Mouse (Mus musculus): ENCODE results near the gene Tmem255b. TPM values are rescaled to one million over a fixed set of nuclear protein-coding genes. Genes with fewer than 3 reads are reported as not detected.

Gene Tmem255b
- total RNA-seq, 2 experiments from 2014 or later = not detected

GRCm38 (mm10) chr8:13489986-13490910 lies 55.3 kb downstream of the Tmem255b start:
- ATAC-seq (replicated peaks; ENCODE audit: poor library complexity, severe bottlenecking) = no peak

DNA sequence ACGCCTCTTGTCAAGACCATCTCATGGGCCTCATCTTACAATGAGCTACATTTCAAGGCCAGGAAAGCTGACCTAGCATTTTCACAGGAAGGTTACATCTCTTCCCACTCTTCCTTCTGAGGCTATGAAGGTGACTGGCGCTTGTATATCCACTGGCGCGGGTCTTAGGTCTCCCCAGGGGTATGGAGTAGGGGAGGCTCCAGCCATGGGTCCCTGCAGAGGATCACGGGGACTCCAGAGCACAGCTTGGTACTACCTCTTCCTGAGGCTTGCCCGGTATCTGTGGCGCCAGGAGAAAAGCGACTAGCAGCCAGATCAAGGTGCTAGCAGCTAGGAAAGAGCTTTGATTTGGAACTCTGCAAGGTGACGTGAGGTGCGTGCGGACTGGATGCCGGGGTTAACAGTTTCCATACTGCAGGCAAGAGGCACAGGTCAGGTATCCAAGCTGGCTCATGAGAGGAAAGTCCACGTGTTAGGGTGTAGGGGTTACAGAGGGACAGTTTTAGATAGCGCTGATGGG lies 56.6 kb downstream of the Tmem255b start:
- no peak for ATAC-seq (replicated peaks; ENCODE audit: poor library complexity, severe bottlenecking)

GRCm38 (mm10) chr8:13492198-13492995 lies 57.4 kb downstream of the Tmem255b start:
- peak; percentile 15; the same call in 1 of the 2 replicates for ATAC-seq (replicated peaks; ENCODE audit: poor library complexity, severe bottlenecking)

- no peak for ATAC-seq (replicated peaks; ENCODE audit: poor library complexity, severe bottlenecking)
These were observed 58.0 kb downstream of the Tmem255b start for GRCm38 (mm10) chr8:13493011-13493410.

DNA sequence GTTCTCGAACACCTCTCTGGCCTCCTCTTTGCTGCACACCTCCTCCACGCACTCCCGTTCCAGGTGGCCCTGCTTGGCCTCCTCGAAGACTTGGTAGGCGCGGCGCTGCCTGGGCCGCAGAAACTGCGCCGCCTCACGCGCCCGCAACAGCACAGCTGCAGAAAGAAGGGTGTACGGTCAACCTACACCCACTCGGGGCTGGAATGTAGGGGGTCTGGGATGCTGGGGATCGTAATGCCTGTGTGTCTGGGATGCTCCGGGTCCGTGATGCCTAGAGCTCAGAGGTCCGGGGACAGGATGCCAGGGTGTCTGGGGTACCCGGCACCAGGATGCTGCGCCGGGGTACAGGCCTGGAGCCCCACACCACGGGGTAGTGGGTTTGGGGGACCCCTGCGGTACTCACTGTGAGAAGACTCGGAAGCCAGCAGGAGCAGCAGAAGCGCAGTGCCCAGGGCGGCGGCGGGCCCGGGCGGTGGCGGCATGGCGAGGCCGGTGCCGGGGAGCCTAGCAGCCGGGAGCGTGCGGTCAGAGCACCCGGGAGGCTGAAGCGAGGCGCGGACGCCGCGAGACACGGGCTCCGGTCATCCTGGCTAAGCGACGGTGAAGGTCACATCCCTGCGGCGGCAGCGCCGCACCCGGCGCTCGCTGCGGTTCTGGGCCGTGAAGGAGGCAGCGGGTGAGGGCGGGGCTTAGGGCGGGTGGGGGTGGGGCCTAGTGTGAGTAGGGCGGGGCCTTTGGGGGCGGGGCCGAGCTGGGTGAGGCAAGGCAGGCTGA lies 59.1 kb downstream of the Tmem255b start, which contains the start of gene Gas6:
Gene Gas6 (minus strand): TSS at position 633 of the 774 bp plus-strand sequence.
- peak; percentile 78 for ATAC-seq (replicated peaks; ENCODE audit: poor library complexity, severe bottlenecking)

- ATAC-seq (replicated peaks; ENCODE audit: poor library complexity, severe bottlenecking) = no peak
These were observed 66.2 kb downstream of the Tmem255b start for GRCm38 (mm10) chr8:13501221-13501620.

- ATAC-seq (replicated peaks; ENCODE audit: poor library complexity, severe bottlenecking) = peak; percentile 39
These were observed 69.1 kb downstream of the Tmem255b start for GRCm38 (mm10) chr8:13503936-13504606.

GRCm38 (mm10) chr8:13504894-13505674 lies 70.1 kb downstream of the Tmem255b start:
- no peak for ATAC-seq (replicated peaks; ENCODE audit: poor library complexity, severe bottlenecking)

DNA sequence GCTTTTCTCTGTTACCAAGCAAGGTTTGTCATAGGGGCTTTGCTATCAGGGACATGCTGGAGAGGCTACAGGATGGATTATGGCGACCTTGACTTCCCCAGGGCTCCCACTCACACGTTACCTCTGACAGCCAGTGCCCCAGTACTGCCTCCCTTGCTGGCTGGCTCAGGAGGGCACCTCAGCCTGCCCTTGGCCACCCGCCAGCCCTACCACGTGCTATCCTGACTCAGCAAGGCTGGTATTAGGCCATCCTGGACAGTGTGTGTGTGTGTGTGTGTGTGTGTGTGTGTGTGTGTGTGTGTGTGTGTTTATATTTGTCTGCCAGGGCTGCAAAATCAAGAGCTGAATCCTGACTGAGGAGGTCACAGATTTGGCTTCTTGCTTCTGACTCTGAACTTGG lies 71.9 kb downstream of the Tmem255b start:
- ATAC-seq (replicated peaks; ENCODE audit: poor library complexity, severe bottlenecking) = peak; percentile 84

DNA sequence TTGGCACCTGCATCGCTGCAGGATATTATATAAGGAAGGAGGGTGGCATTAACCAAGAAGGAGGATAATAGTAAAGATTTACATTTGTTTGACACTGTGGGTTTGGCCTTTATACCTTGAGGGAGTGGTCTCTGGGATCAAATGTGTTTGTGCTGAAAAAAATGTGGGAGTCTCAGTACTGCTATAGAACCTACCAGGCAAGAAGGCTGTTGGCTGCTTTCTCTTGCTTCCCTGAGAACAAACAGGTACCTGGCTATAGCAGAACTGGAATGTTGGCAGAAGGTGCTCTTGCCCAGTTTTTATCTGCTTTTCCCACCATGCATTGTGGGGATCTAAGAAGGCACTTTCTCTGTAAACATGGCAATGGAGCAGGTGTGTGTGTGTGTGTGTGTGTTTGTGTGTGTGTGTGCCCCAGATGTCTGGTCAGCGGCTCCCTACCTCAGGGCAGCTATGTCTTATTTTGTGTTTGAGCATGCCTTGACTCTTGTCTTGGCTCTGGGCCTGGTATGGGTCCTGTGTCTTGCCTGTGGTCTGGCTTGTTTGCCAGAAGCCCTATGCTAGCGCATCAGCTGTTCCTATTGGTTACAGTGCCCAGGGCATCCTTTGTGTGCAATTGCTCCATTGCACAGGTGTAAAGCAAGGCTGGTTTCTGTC lies 72.4 kb downstream of the Tmem255b start:
- ATAC-seq (replicated peaks; ENCODE audit: poor library complexity, severe bottlenecking) = no peak

DNA sequence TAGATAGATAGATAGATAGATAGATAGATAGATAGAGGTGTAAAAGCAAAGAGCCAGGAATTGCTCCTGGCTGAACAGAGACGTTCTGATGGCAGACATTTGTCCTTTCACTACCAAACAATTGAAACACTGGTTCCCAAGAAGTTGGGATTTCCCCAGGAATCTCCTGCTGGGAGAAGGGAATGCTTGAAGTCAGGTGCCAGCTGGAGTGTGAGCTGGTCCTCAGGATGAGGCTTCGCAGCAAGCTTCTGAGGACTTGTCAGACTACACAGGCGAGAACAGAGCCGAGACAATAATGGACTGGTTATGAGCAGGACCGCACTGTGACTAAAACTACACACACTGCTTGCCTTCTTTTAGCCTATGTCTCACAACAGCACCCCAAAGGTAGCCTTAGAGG lies 77.0 kb downstream of the Tmem255b start:
- ATAC-seq (replicated peaks; ENCODE audit: poor library complexity, severe bottlenecking) = no peak

DNA sequence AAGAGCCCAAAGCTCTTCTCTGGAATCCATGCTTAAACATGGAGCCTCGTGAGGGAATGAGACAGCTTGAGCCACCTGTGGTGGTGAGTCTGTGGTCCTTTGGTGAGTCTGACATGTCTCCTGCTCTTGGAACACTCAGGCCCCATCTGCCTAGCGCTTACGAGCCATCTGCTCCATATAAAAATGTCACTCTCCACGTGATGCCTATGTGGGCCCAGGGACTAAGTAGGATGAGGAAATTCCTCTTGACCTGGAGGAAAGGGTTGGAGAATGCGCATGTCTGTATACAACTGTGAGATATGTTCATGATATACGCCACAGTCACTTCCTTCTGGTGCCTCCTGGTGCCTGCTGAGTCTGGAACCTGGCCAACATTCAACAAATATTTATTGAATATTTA lies 77.7 kb downstream of the Tmem255b start:
- no peak for ATAC-seq (replicated peaks; ENCODE audit: poor library complexity, severe bottlenecking)

DNA sequence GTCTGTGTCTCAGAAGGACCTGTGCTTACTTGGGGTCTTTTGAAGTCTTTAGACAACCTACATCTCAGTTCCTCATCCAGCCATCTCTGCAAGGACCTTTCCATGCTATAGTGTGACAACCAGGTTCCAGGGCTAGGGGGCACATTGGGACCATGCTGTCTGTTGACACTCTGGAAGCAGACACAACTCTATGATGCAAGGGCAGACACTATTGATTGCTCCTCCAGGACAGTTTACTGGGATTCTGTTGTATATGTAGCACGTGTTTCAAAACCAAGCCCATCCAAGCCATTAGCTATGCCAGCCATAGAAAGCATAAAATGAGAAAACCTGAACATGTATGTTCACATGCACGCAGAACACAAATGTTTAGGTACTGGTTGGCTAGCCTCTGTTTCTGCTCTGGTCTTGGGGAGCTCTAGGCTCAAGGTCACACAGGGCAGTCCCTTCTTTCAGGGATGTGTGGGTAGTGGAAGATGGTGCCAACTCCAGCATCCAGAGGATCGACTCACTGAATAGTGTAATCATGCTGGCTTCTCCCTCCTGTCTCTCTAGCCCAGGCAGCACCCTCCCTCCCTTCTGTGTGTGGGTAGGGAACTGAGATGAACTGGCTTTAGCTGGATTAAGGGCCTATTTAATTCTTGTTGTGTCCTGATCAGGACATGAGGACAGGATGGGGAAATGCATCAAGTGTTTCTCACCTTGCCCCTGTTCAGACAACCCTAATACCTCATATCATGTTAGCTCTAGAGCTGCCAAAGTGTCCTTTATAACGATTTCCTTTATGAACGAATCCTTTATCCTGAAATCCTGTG lies 78.8 kb downstream of the Tmem255b start:
- no peak for ATAC-seq (replicated peaks; ENCODE audit: poor library complexity, severe bottlenecking)

- ATAC-seq (replicated peaks; ENCODE audit: poor library complexity, severe bottlenecking) = no peak
These were observed 81.0 kb downstream of the Tmem255b start for GRCm38 (mm10) chr8:13516011-13516442.

DNA sequence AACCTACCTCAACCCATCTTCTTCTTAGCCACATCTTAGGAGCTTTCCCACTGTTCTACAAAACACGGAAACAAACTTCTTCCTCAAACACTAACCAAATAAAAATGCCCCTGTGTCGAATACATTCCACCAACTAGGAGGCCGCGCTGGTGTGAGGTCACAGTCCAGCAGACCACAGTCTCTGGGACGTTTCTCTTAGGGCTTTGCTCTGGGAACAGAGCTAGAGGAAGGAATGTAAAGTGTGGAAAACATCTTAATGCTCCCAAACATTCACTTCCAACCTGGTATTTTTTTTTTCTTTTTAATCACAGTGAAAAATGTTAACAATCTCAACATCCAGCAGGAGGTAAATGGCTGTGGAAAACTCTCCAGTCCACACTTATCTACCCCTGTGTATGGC lies 81.7 kb downstream of the Tmem255b start:
- ATAC-seq (replicated peaks; ENCODE audit: poor library complexity, severe bottlenecking) = no peak

GRCm38 (mm10) chr8:13517284-13517781 lies 82.3 kb downstream of the Tmem255b start:
- no peak for ATAC-seq (replicated peaks; ENCODE audit: poor library complexity, severe bottlenecking)
